Mouse (Mus musculus): ENCODE results near the gene Vsig2. TPM values are rescaled to one million over a fixed set of nuclear protein-coding genes. Genes with fewer than 3 reads are reported as not detected.
A peak's percentile ranks its signal among the peaks of the same experiment; 100 is the strongest.

The Vsig2 gene
- polyA plus RNA-seq (2016; fragmentation: Nextera tagmentation; extraction: Ambion mirVana) = 0.95 and 1.6 TPM in 2 replicates

DNA sequence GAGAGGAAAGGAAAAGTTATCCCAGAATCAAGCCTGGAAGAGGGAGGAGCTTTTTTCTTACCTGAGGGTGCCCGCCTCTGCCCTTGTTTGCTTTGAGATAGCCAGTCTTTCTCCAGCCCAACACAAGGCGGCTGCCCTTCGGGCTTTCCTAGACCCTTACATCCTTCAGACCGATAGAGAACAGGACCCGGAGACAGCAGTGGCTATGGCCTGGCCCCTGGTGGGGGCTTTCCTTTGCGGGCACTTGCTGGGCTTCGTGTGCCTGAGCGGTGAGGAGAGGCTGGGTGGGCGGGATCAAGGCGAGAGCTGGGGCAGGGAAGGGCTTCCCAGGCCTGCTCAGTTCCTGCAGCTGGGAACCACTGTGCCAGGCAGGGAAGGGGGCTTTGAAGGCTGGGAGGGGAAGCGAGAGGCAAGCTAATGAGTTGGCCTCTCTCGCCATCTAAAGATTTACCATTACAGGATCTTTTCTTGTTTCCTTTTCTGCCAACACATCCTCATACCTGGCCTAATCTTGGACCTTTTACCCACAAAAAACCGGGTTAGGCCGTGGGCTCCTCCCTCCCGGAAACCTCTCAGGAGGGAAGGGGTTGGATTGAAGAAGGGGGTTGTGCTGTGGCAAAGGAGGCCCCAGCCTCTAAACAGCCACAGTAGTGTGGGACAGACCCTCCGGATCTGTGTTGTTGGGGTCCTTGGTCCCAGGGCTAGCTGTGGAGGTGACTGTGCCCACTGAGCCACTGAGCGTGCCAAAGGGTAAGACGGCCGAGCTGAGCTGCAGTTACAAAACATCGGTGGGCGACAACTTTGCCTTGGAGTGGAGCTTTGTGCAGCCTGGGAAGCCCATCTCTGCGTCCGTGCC lies at the start of gene Vsig2:
TSS of gene Vsig2 (plus strand) at position 86 of the 856 bp plus-strand sequence.
- no peak for ATAC-seq (ENCODE audit: insufficient number of reproducible peaks, insufficient read depth, low FRiP score, low TSS enrichment, low read depth)
- no peak within 1 kb of the TSS for H3K27ac ChIP-seq
- WGBS = 44% methylated on average over 23 of the region's 23 CpGs
- peaks cover 15% of the 10 kb centered on the region; the same call in 1 of the 2 replicates for H3K4me1 ChIP-seq (replicated peaks)
- H3K4me2 ChIP-seq = no peak within 1 kb of the TSS
- no peak within 1 kb of the TSS for H3K4me3 ChIP-seq (replicated peaks)
- peaks cover 58% of the 10 kb centered on the region for H3K27me3 ChIP-seq
- no peaks in the 10 kb centered on the region for H3K36me3 ChIP-seq
- 0 out of 2 replicates have a peak within 1 kb of the TSS, but pooled peaks have one; percentile 27 for H3K9ac ChIP-seq (replicated peaks)
- no peaks in the 10 kb centered on the region for H3K9me3 ChIP-seq

DNA sequence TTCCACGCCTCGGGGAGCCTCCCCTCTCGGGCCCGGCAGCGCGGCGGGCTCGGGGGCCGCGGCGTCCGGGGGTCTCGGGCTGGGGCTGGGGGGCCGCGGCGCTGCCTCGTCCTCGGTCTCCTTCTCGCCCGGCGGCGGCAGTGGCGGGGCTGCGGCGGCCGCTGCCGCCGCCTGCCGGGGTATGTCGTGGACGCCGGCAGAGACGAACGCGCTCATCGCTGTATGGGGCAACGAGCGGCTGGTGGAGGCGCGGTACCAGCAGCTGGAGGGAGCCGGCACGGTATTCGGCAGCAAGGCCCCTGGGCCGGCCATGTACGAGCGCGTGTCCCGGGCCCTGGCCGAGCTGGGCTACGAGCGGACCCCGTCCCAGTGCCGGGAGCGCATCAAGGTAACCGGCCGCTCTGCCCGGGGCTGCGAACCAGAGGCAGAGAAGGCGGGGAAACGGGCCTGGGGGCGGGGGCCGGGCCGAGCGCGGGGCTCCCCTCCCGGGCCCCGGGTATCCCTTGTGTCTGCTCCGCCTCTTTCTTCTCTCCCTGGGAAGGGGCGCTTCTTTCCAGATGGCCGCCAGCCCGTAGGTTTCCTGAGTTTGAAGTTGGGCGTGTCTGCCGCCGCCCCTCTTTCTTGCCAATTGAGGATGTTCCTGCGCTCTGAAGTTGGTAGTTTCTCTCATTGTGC lies 49.5 kb upstream of the Vsig2 start:
- Histone ChIP-seq H3K9me3 (no peaks in the 10 kb centered on the region), H3K27me3 (no peaks in the 10 kb centered on the region), H3K4me2 (peak overlapping the region; percentile 78), H3K9ac (replicated peaks) (peak overlapping the region; percentile 93), H3K36me3 (peaks cover 11% of the 10 kb centered on the region; the same call in 1 of the 2 replicates), H3K27ac (peak overlapping the region; percentile 99), H3K4me3 (replicated peaks) (peak overlapping the region; percentile 98), H3K4me1 (replicated peaks) (peaks cover 14% of the 10 kb centered on the region)
- peak; percentile 66 for ATAC-seq (ENCODE audit: insufficient number of reproducible peaks, insufficient read depth, low FRiP score, low TSS enrichment, low read depth)
- WGBS = under 1% methylated on average over 68 of the region's 75 CpGs

DNA sequence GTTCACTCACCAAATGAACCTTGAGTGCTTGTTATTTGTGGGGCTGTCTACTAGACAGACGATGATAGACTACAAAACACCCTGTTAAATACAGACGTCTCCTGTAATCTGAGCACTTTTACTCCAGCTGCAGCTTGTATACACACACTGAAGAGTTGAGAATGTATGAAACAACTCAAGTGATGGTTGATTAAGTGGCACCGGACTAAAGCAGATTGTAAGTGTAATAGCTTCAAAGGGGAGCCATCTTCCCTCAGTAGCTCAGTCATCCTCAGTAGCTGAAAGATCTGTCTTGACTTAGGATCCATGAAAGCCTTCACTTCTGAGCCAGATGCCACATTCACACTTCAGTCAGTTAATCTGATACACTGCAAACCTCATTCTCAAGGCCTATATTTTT lies 43.3 kb upstream of the Vsig2 start:
- ATAC-seq (ENCODE audit: insufficient number of reproducible peaks, insufficient read depth, low FRiP score, low TSS enrichment, low read depth) = no peak
- H3K9ac ChIP-seq (replicated peaks) = no peak overlapping the region
- H3K4me3 ChIP-seq (replicated peaks) = no peak overlapping the region
- no peaks in the 10 kb centered on the region for H3K27me3 ChIP-seq
- no peak overlapping the region for H3K27ac ChIP-seq
- H3K9me3 ChIP-seq = no peaks in the 10 kb centered on the region
- peaks cover 19% of the 10 kb centered on the region; the same call in 1 of the 2 replicates for H3K36me3 ChIP-seq
- peaks cover 2% of the 10 kb centered on the region for H3K4me1 ChIP-seq (replicated peaks)
- WGBS = 42% methylated on average over 3 of the region's 3 CpGs
- H3K4me2 ChIP-seq = no peak overlapping the region

DNA sequence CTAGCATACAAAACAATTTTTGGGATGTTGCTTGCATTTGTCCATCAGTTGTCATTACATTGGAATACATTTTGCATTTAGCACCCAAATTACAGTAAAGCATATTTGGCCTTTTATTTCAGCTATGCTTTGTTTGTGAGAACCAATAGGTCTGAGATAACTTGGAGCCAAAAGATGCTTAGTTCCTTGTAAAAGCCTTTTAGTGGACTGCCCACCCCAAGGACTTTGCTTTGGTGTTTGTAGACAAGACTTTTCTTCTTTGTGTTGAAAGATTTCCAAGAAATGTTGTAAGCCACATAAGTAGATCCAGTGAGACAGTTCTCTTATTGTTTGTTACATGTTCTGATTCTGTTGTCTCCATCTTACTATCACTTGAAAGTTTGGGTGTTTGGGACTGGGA lies 42.7 kb upstream of the Vsig2 start:
- Histone ChIP-seq H3K9ac (replicated peaks) (no peak overlapping the region), H3K4me2 (no peak overlapping the region), H3K36me3 (peaks cover 19% of the 10 kb centered on the region; the same call in 1 of the 2 replicates), H3K9me3 (no peaks in the 10 kb centered on the region), H3K27ac (no peak overlapping the region), H3K27me3 (no peaks in the 10 kb centered on the region), H3K4me3 (replicated peaks) (no peak overlapping the region), H3K4me1 (replicated peaks) (no peaks in the 10 kb centered on the region)
- ATAC-seq (ENCODE audit: insufficient number of reproducible peaks, insufficient read depth, low FRiP score, low TSS enrichment, low read depth) = no peak

DNA sequence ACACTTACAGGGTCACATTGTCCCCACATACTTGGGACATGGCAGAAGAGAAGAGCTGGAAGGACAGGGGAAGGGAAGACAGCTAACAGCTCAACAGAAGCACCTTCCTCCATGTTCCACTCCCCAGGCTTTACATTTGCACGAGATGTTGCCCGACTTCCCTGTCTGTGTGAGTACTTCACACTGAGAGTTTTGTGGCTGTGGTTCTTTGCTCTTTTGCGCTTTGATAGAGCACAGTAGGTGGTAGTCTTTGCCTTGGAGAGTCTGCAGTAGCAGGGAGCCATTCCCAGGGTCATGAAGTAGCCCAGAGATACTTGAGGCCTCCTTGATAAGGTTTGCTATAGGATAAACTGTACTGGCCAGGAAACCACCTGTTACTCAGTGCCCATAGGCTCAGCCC lies 38.9 kb upstream of the Vsig2 start:
- no peak overlapping the region for H3K9ac ChIP-seq (replicated peaks)
- peaks cover 8% of the 10 kb centered on the region; the same call in 1 of the 2 replicates for H3K36me3 ChIP-seq
- no peaks in the 10 kb centered on the region for H3K4me1 ChIP-seq (replicated peaks)
- no peak overlapping the region for H3K4me2 ChIP-seq
- no peak for ATAC-seq (ENCODE audit: insufficient number of reproducible peaks, insufficient read depth, low FRiP score, low TSS enrichment, low read depth)
- H3K9me3 ChIP-seq = no peaks in the 10 kb centered on the region
- 83% methylated on average over 3 of the region's 3 CpGs for WGBS
- no peaks in the 10 kb centered on the region for H3K27me3 ChIP-seq
- no peak overlapping the region for H3K27ac ChIP-seq
- no peak overlapping the region for H3K4me3 ChIP-seq (replicated peaks)

DNA sequence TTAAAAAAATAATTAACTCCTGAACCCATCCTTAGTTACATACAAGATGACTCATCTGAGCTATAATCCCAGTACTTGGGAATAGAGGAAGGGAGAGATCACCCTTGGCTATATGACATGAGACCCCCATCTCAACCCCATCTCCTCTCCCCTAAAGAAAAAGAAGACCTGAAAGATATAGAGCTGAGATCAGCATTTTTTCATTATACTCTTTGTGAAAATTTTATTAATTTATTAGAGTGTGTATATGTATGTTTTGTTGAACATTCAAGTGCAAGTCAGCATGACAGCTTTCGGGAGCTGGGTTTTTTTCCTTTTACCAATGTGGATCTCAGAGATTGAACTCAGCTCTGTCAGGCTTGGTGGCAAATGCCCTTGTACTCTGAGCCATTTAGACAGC lies 37.9 kb upstream of the Vsig2 start:
- no peak for ATAC-seq (ENCODE audit: insufficient number of reproducible peaks, insufficient read depth, low FRiP score, low TSS enrichment, low read depth)
- H3K27me3 ChIP-seq = no peaks in the 10 kb centered on the region
- peaks cover 8% of the 10 kb centered on the region; the same call in 1 of the 2 replicates for H3K36me3 ChIP-seq
- H3K9me3 ChIP-seq = no peaks in the 10 kb centered on the region
- 90% methylated on average over 1 of the region's 1 CpGs for WGBS
- H3K4me2 ChIP-seq = no peak overlapping the region
- no peak overlapping the region for H3K27ac ChIP-seq
- H3K4me1 ChIP-seq (replicated peaks) = no peaks in the 10 kb centered on the region
- H3K9ac ChIP-seq (replicated peaks) = no peak overlapping the region
- H3K4me3 ChIP-seq (replicated peaks) = no peak overlapping the region

DNA sequence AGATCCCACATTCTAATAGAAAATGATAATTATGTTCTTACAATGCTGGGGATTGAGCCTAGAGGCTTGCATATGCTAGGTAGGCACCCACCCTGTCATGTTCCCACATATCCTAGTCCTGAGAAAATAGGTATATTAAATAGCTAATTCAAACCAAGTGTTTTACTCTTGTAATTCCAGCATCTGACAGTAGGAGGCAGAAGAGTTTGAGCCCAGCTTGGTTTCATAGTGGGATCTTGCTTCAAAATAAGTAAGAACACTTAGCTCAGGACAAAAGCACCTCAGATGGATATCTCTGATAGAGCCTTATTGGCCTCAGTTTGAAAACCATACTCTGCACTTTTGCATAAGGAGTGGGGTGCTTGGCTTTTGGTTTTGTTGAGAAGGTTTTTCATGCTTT lies 34.7 kb upstream of the Vsig2 start:
- Histone ChIP-seq H3K4me3 (replicated peaks) (no peak overlapping the region), H3K36me3 (peaks cover 8% of the 10 kb centered on the region; the same call in 1 of the 2 replicates), H3K9ac (replicated peaks) (no peak overlapping the region), H3K27ac (no peak overlapping the region), H3K9me3 (no peaks in the 10 kb centered on the region), H3K4me1 (replicated peaks) (no peaks in the 10 kb centered on the region), H3K4me2 (no peak overlapping the region), H3K27me3 (no peaks in the 10 kb centered on the region)
- ATAC-seq (ENCODE audit: insufficient number of reproducible peaks, insufficient read depth, low FRiP score, low TSS enrichment, low read depth) = no peak

DNA sequence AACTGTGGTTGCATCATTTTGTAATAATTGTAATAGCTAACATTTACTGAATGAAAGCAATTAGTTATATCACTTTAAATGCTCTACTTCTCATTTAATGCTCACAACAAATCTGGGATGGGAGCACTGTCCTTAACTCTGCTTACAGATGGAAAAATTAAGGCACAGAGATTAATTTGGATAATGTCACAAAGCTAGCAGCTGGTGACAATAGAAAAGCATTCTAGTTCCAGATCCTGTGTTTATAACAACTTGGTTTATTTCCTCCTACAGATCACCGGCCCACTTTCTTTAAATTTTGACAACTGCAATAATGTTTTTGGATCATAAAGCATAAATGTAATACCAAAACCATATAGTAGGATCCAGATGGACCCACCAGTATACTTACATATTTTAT lies 33.0 kb upstream of the Vsig2 start:
- Histone ChIP-seq H3K9ac (replicated peaks) (no peak overlapping the region), H3K36me3 (no peaks in the 10 kb centered on the region), H3K27ac (no peak overlapping the region), H3K9me3 (no peaks in the 10 kb centered on the region), H3K4me1 (replicated peaks) (no peaks in the 10 kb centered on the region), H3K4me2 (no peak overlapping the region), H3K4me3 (replicated peaks) (no peak overlapping the region), H3K27me3 (no peaks in the 10 kb centered on the region)
- 94% methylated on average over 1 of the region's 1 CpGs for WGBS
- no peak for ATAC-seq (ENCODE audit: insufficient number of reproducible peaks, insufficient read depth, low FRiP score, low TSS enrichment, low read depth)

DNA sequence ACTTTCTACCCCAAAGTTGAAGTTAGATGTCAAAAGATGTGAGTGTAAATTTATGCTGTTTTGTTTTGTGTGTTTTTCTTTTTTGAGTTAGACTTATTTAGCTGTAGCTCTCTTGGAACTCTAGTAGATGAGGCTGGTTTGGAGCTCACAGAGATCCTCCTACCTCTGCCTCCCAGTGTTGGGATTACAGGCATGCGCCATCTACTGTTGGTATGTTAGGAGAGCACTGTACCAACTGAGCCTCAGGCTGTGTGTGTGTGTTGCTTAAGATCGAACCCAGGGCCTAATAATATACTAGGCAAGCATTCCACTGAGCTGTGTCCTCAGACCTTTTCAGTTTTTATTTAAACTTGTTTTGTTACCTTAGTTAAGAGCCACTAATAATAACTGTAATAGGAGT lies 27.0 kb upstream of the Vsig2 start:
- Histone ChIP-seq H3K9me3 (no peaks in the 10 kb centered on the region), H3K4me3 (replicated peaks) (no peak overlapping the region), H3K4me2 (no peak overlapping the region), H3K27ac (no peak overlapping the region), H3K4me1 (replicated peaks) (peaks cover 4% of the 10 kb centered on the region; the same call in 1 of the 2 replicates), H3K27me3 (no peaks in the 10 kb centered on the region), H3K36me3 (no peaks in the 10 kb centered on the region), H3K9ac (replicated peaks) (no peak overlapping the region)
- 95% methylated on average over 2 of the region's 2 CpGs for WGBS
- no peak for ATAC-seq (ENCODE audit: insufficient number of reproducible peaks, insufficient read depth, low FRiP score, low TSS enrichment, low read depth)

DNA sequence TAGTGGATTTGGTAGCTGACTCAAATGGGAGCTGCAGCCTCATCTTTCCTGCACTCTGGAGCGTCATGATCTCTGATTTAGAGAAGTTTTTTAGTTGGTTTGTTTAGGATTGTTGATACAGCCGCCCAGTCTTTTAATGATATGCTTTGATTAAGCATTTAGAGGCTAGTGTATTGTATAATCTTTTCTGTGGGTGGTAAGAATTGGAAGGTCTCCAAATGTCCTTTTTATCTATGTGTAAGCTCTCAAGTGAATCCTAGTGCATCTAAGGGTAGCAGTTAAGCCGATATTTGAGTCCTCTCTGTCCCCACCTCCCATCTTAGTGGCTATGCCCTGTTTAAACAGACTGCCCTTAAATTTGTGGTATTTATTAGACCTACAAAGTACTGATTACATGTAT lies 24.6 kb upstream of the Vsig2 start:
- Histone ChIP-seq H3K9me3 (no peaks in the 10 kb centered on the region), H3K4me3 (replicated peaks) (no peak overlapping the region), H3K4me1 (replicated peaks) (peaks cover 4% of the 10 kb centered on the region; the same call in 1 of the 2 replicates), H3K27ac (no peak overlapping the region), H3K9ac (replicated peaks) (no peak overlapping the region), H3K27me3 (no peaks in the 10 kb centered on the region), H3K36me3 (peaks cover 10% of the 10 kb centered on the region; the same call in 1 of the 2 replicates), H3K4me2 (no peak overlapping the region)
- ATAC-seq (ENCODE audit: insufficient number of reproducible peaks, insufficient read depth, low FRiP score, low TSS enrichment, low read depth) = no peak
- WGBS = 91% methylated on average over 3 of the region's 3 CpGs

DNA sequence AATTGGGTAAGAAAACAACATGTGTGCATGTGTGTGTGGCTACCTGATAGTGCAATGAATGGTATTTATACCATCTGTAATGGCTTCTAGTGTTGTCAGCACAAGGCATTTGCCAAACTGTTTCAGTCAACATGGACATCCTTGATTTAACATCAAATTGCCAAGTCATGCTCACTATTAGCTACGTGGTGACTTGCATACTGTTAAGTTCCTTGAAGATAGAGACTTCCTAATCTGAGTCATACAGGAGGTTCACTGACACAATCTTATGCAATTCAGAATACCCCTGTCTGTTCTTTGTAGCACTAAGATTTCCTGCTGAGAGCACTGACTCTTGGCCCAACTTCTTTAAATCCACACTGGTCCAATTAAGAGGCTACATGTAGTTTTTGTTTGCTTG lies 21.6 kb upstream of the Vsig2 start:
- Histone ChIP-seq H3K4me2 (no peak overlapping the region), H3K27me3 (no peaks in the 10 kb centered on the region), H3K4me1 (replicated peaks) (peaks cover 4% of the 10 kb centered on the region; the same call in 1 of the 2 replicates), H3K9ac (replicated peaks) (no peak overlapping the region), H3K4me3 (replicated peaks) (no peak overlapping the region), H3K27ac (no peak overlapping the region), H3K9me3 (no peaks in the 10 kb centered on the region), H3K36me3 (peaks cover 34% of the 10 kb centered on the region)
- WGBS = 74% methylated on average over 1 of the region's 1 CpGs
- no peak for ATAC-seq (ENCODE audit: insufficient number of reproducible peaks, insufficient read depth, low FRiP score, low TSS enrichment, low read depth)

All from limb, embryonic 12.5 days (tissue).